20 mouse cellular contexts compared by ENCODE assay signal in genomic region chr9:121690734-121691133, GRCm38 (mm10). TPM values are rescaled to one million over a fixed set of nuclear protein-coding genes. Genes with fewer than 3 reads are reported as not detected.
DNase-seq lines count a peak whose midpoint lies in the region; ATAC-seq lines count a peak whose summit lies in the region.
"Had no signal": no experiment of that assay in that cellular context is flagged by ENCODE, and none has a peak within 500 bp of the region (broad histone marks: within the 10 kb centered on the region; RNA-seq: fewer than 3 reads in every experiment).

No protein-coding gene starts in this region.

- H3K27me3 ChIP-seq in forebrain, embryonic 14.5 days (replicated peaks; ENCODE audit: control insufficient read depth, insufficient read depth, low read length): no peaks in the 10 kb centered on the region
- H3K27me3 ChIP-seq in forebrain, embryonic 16.5 days (replicated peaks; ENCODE audit: control insufficient read depth, insufficient read depth, low read length): no peaks in the 10 kb centered on the region
- no peaks in the 10 kb centered on the region for H3K27me3 ChIP-seq in hindbrain, embryonic 16.5 days (replicated peaks; ENCODE audit: control insufficient read depth, insufficient read depth, low read length)
- no peaks in the 10 kb centered on the region for H3K27me3 ChIP-seq in midbrain, embryonic 16.5 days (ENCODE audit: control insufficient read depth, insufficient read depth, low read depth, low read length)
- H3K27me3 ChIP-seq: embryonic facial prominence, embryonic 12.5 days; heart, embryonic 13.5 days; liver, embryonic 15.5 days had no signal

- no peak overlapping the region for H3K9ac ChIP-seq in forebrain, embryonic 14.5 days (ENCODE audit: low read length)
- H3K9ac ChIP-seq in forebrain, embryonic 16.5 days (replicated peaks; ENCODE audit: low read depth, low read length): no peak overlapping the region
- no peak overlapping the region for H3K9ac ChIP-seq in hindbrain, embryonic 16.5 days (ENCODE audit: low read depth, low read length)
- H3K9ac ChIP-seq in midbrain, embryonic 16.5 days (ENCODE audit: low read depth, low read length): no peak overlapping the region
- H3K9ac ChIP-seq: embryonic facial prominence, embryonic 12.5 days; heart, embryonic 13.5 days; liver, embryonic 15.5 days had no signal

- peak overlapping the region; percentile 18; the same call in 1 of the 2 replicates for H3K4me2 ChIP-seq in forebrain, embryonic 14.5 days (ENCODE audit: low read length)
- peak overlapping the region; percentile 39 for H3K4me2 ChIP-seq in forebrain, embryonic 16.5 days (ENCODE audit: low read length)
- peak overlapping the region; percentile 33; the same call in 1 of the 2 replicates for H3K4me2 ChIP-seq in hindbrain, embryonic 16.5 days (ENCODE audit: low read length)
- H3K4me2 ChIP-seq in midbrain, embryonic 16.5 days (ENCODE audit: low read length): peak overlapping the region; percentile 50
- H3K4me2 ChIP-seq: embryonic facial prominence, embryonic 12.5 days; heart, embryonic 13.5 days; liver, embryonic 15.5 days had no signal

- no peak overlapping the region for H3K4me3 ChIP-seq in forebrain, embryonic 14.5 days (ENCODE audit: low read depth, low read length)
- H3K4me3 ChIP-seq in forebrain, embryonic 16.5 days (replicated peaks; ENCODE audit: low read length): no peak overlapping the region
- no peak overlapping the region for H3K4me3 ChIP-seq in hindbrain, embryonic 16.5 days (ENCODE audit: low read length)
- H3K4me3 ChIP-seq in midbrain, embryonic 16.5 days (ENCODE audit: low read depth, low read length): no peak overlapping the region
- H3K4me3 ChIP-seq: embryonic facial prominence, embryonic 12.5 days; heart, embryonic 13.5 days; liver, embryonic 15.5 days; megakaryocyte, embryonic 14.5 days had no signal

- peak overlapping the region; percentile 72 for H3K27ac ChIP-seq in forebrain, embryonic 14.5 days (ENCODE audit: low read depth, low read length)
- H3K27ac ChIP-seq in forebrain, embryonic 16.5 days (ENCODE audit: low read length): peak overlapping the region; percentile 84
- peak overlapping the region; percentile 79 for H3K27ac ChIP-seq in hindbrain, embryonic 16.5 days (ENCODE audit: low read depth, low read length)
- peak overlapping the region; percentile 76 for H3K27ac ChIP-seq in midbrain, embryonic 16.5 days (ENCODE audit: low read length)
- H3K27ac ChIP-seq: heart, embryonic 13.5 days; liver, embryonic 15.5 days had no signal

- DNase-seq in forebrain, embryonic 14.5 days (ENCODE audit: low spot score): no peak
- DNase-seq in right cerebral cortex, postnatal 36 days (ENCODE audit: low spot score in 2 of 2): no peak
- DNase-seq in layer of hippocampus, adult 8-10 months (ENCODE audit: low spot score in 2 of 2): no peak
- no peak for DNase-seq in frontal cortex, postnatal 14 days (ENCODE audit: low spot score in 2 of 2)
- DNase-seq: adrenal gland, adult 2 months; heart, adult 11 months; kidney, adult 11 months; kidney, postnatal 14 days; lung, postnatal 10 days; thymus, postnatal 4 days had no signal

- whole genome bisulfite sequencing in forebrain, embryonic 14.5 days: 83% methylated on average over 7 of the region's 7 CpGs
- 71% methylated on average over 7 of the region's 7 CpGs for WGBS in forebrain, embryonic 16.5 days
- 49% methylated on average over 7 of the region's 7 CpGs for WGBS in hindbrain, embryonic 16.5 days
- WGBS in midbrain, embryonic 16.5 days: 64% methylated on average over 7 of the region's 7 CpGs

- no peaks in the 10 kb centered on the region for H3K4me1 ChIP-seq in forebrain, embryonic 14.5 days (ENCODE audit: control insufficient read depth, insufficient read depth, low read length)
- H3K4me1 ChIP-seq in forebrain, embryonic 16.5 days (replicated peaks; ENCODE audit: control insufficient read depth, insufficient read depth, low read length): peaks cover 15% of the 10 kb centered on the region
- H3K4me1 ChIP-seq in hindbrain, embryonic 16.5 days (ENCODE audit: control insufficient read depth, insufficient read depth, low read depth, low read length): peaks cover 15% of the 10 kb centered on the region
- H3K4me1 ChIP-seq in midbrain, embryonic 16.5 days (ENCODE audit: control insufficient read depth, insufficient read depth, low read length): peaks cover 21% of the 10 kb centered on the region
- H3K4me1 ChIP-seq: heart, embryonic 13.5 days; liver, embryonic 15.5 days had no signal

- H3K9me3 ChIP-seq in forebrain, embryonic 14.5 days (replicated peaks; ENCODE audit: control insufficient read depth, low read length): no peaks in the 10 kb centered on the region
- no peaks in the 10 kb centered on the region for H3K9me3 ChIP-seq in forebrain, embryonic 16.5 days (ENCODE audit: control insufficient read depth, low read length)
- no peaks in the 10 kb centered on the region for H3K9me3 ChIP-seq in hindbrain, embryonic 16.5 days (ENCODE audit: control insufficient read depth, low read length)
- no peaks in the 10 kb centered on the region for H3K9me3 ChIP-seq in midbrain, embryonic 16.5 days (replicated peaks; ENCODE audit: control insufficient read depth, low read length, poor library complexity, severe bottlenecking)
- H3K9me3 ChIP-seq: embryonic facial prominence, embryonic 12.5 days; heart, embryonic 13.5 days; liver, embryonic 15.5 days; megakaryocyte, embryonic 14.5 days had no signal

- H3K36me3 ChIP-seq in forebrain, embryonic 14.5 days (ENCODE audit: control insufficient read depth, insufficient read depth, low read length): peaks cover 71% of the 10 kb centered on the region
- peaks cover 21% of the 10 kb centered on the region for H3K36me3 ChIP-seq in forebrain, embryonic 16.5 days (ENCODE audit: control insufficient read depth, insufficient read depth)
- H3K36me3 ChIP-seq in hindbrain, embryonic 16.5 days (ENCODE audit: control insufficient read depth, insufficient read depth, low read length): peaks cover 11% of the 10 kb centered on the region; the same call in 1 of the 2 replicates
- H3K36me3 ChIP-seq in midbrain, embryonic 16.5 days (ENCODE audit: control insufficient read depth, insufficient read depth, low read length): peaks cover 14% of the 10 kb centered on the region

- no peak; the same call in 1 of the 2 replicates for ATAC-seq in forebrain, embryonic 14.5 days
- ATAC-seq in forebrain, embryonic 16.5 days: peak; percentile 37
- ATAC-seq in hindbrain, embryonic 16.5 days: peak; percentile 60
- ATAC-seq in midbrain, embryonic 16.5 days: peak; percentile 44

RNA-seq across cellular contexts. Expression of gene Sec22c, which starts 14.6 kb away (rescaled TPM):
- polyA plus RNA-seq in forebrain, embryonic 14.5 days (2014; fragmentation: Nextera tagmentation; extraction: Ambion mirVana): 20.5 and 24.1 TPM in 2 replicates
- polyA plus RNA-seq in forebrain, embryonic 16.5 days (2015; fragmentation: Nextera tagmentation; extraction: Ambion mirVana): 37.9 and 40.0 TPM in 2 replicates
- 29.2 and 30.4 TPM in 2 replicates for polyA plus RNA-seq in hindbrain, embryonic 16.5 days (2015; fragmentation: Nextera tagmentation; extraction: Ambion mirVana)
- polyA plus RNA-seq in midbrain, embryonic 16.5 days (2015; fragmentation: Nextera tagmentation; extraction: Ambion mirVana): 32.0 and 34.5 TPM in 2 replicates
- total RNA-seq in layer of hippocampus, adult 8-10 months (2022): 10 to 100 TPM; 22.7 to 34.7 (median 29.1) TPM

RNA-seq across cellular contexts. Expression of gene Ss18l2, which starts 19.4 kb away (rescaled TPM):
- 149 and 186 TPM in 2 replicates for polyA plus RNA-seq in forebrain, embryonic 14.5 days (2014; fragmentation: Nextera tagmentation; extraction: Ambion mirVana)
- 133 and 142 TPM in 2 replicates for polyA plus RNA-seq in forebrain, embryonic 16.5 days (2015; fragmentation: Nextera tagmentation; extraction: Ambion mirVana)
- 171 and 184 TPM in 2 replicates for polyA plus RNA-seq in hindbrain, embryonic 16.5 days (2015; fragmentation: Nextera tagmentation; extraction: Ambion mirVana)
- 143 and 157 TPM in 2 replicates for polyA plus RNA-seq in midbrain, embryonic 16.5 days (2015; fragmentation: Nextera tagmentation; extraction: Ambion mirVana)
- total RNA-seq in layer of hippocampus, adult 8-10 months (2022): 10 to 100 TPM; 64.8 to 73.8 (median 69.7) TPM

RNA-seq across cellular contexts. Expression of gene Nktr, which starts 28.2 kb away (rescaled TPM):
- 41.5 and 53.0 TPM in 2 replicates for polyA plus RNA-seq in forebrain, embryonic 14.5 days (2014; fragmentation: Nextera tagmentation; extraction: Ambion mirVana)
- polyA plus RNA-seq in forebrain, embryonic 16.5 days (2015; fragmentation: Nextera tagmentation; extraction: Ambion mirVana): 59.1 and 60.4 TPM in 2 replicates
- 43.2 and 44.4 TPM in 2 replicates for polyA plus RNA-seq in hindbrain, embryonic 16.5 days (2015; fragmentation: Nextera tagmentation; extraction: Ambion mirVana)
- polyA plus RNA-seq in midbrain, embryonic 16.5 days (2015; fragmentation: Nextera tagmentation; extraction: Ambion mirVana): 45.3 and 63.1 TPM in 2 replicates
- total RNA-seq in layer of hippocampus, adult 8-10 months (2022): 100 to 1,000 TPM in 3 of 4 experiments, 10 to 100 TPM in 1; 96.7 to 159 (median 122) TPM

RNA-seq across cellular contexts. Expression of gene Vipr1, which starts 48.2 kb away (rescaled TPM):
- 0.38 and 0.46 TPM in 2 replicates for polyA plus RNA-seq in forebrain, embryonic 14.5 days (2014; fragmentation: Nextera tagmentation; extraction: Ambion mirVana)
- polyA plus RNA-seq in forebrain, embryonic 16.5 days (2015; fragmentation: Nextera tagmentation; extraction: Ambion mirVana): 0.65 and 1.1 TPM in 2 replicates
- polyA plus RNA-seq in hindbrain, embryonic 16.5 days (2015; fragmentation: Nextera tagmentation; extraction: Ambion mirVana): 0.49 and 0.80 TPM in 2 replicates
- polyA plus RNA-seq in midbrain, embryonic 16.5 days (2015; fragmentation: Nextera tagmentation; extraction: Ambion mirVana): 0.15 and 0.53 TPM in 2 replicates
- 10 to 100 TPM; 17.8 to 20.5 (median 18.4) TPM for total RNA-seq in layer of hippocampus, adult 8-10 months (2022)
- polyA plus RNA-seq: G1E had no signal

RNA-seq across cellular contexts. Expression of gene Lyzl4, which starts 48.8 kb away (rescaled TPM):
- 0.18 TPM in 1 of 2 replicates, not detected in the other for polyA plus RNA-seq in forebrain, embryonic 14.5 days (2014; fragmentation: Nextera tagmentation; extraction: Ambion mirVana)
- not detected in 2 replicates for polyA plus RNA-seq in forebrain, embryonic 16.5 days (2015; fragmentation: Nextera tagmentation; extraction: Ambion mirVana)
- 0.16 TPM in 1 of 2 replicates, not detected in the other for polyA plus RNA-seq in hindbrain, embryonic 16.5 days (2015; fragmentation: Nextera tagmentation; extraction: Ambion mirVana)
- not detected in 2 replicates for polyA plus RNA-seq in midbrain, embryonic 16.5 days (2015; fragmentation: Nextera tagmentation; extraction: Ambion mirVana)
- total RNA-seq in layer of hippocampus, adult 8-10 months (2022): 1 to 10 TPM in 3 of 4 experiments, under 1 TPM in 1; 0.80 to 4.4 (median 3.2) TPM
- total RNA-seq: adrenal gland, adult 2 months; G1E; gastrocnemius, adult 8-10 months; hematopoietic stem cell, adult 5-6 weeks had no signal
- polyA plus RNA-seq: G1E; heart, embryonic 13.5 days; liver, embryonic 15.5 days had no signal
